Mouse (Mus musculus): ENCODE results near the gene Sp3. TPM values are rescaled to one million over a fixed set of nuclear protein-coding genes. Genes with fewer than 3 reads are reported as not detected.

Sp3 gene
- total and polyA plus RNA-seq, 3 experiments: 27.8 to 299 (median 34.9) TPM

- TF ChIP-seq KAT2A (conservative IDR thresholded peaks at IDR 0.05; ENCODE audit: low read depth, low read length) (no peak), TAL1 (IDR thresholded peaks at IDR 0.05; ENCODE audit: low read length) (no peak), GABPA (IDR thresholded peaks at IDR 0.05; ENCODE audit: low read depth, low read length) (no peak), NELFE (IDR thresholded peaks at IDR 0.05; ENCODE audit: low read depth, low read length) (no peak), UBTF (IDR thresholded peaks at IDR 0.05; ENCODE audit: borderline replicate concordance, insufficient read depth, low read depth, low read length) (no peak), MAFK (IDR thresholded peaks at IDR 0.05; ENCODE audit: borderline replicate concordance, low read depth, low read length) (no peak), CHD1 (IDR thresholded peaks at IDR 0.05; ENCODE audit: low read depth, low read length) (no peak), EP300 (IDR thresholded peaks at IDR 0.05; ENCODE audit: low read depth in 1 of 2, low read length in 2 of 2) (no peak), CHD2 (IDR thresholded peaks at IDR 0.05; ENCODE audit: low read length) (no peak), NRF1 (IDR thresholded peaks at IDR 0.05; ENCODE audit: insufficient read depth, low read depth, low read length, poor library complexity, severe bottlenecking) (no peak), POLR2A (IDR thresholded peaks at IDR 0.05; ENCODE audit: control insufficient read depth in 1 of 2, insufficient read depth in 1 of 2, low read depth in 1 of 2, low read length in 2 of 2, poor library complexity in 1 of 2) (no peak), ZNF384 (IDR thresholded peaks at IDR 0.05; ENCODE audit: low read depth, low read length) (no peak)
- Histone ChIP-seq H3K27ac (ENCODE audit: control insufficient read depth, low read depth, low read length) (no peak overlapping the region), H3K27me3 (ENCODE audit: control insufficient read depth in 1 of 2, insufficient read depth in 2 of 2, low read length in 2 of 2) (peaks cover 6% of the 10 kb centered on the region in 2 experiments; a peak in 3 of 4 replicates), H3K4me3 (ENCODE audit: control insufficient read depth in 1 of 2, insufficient read depth in 1 of 2, low read depth in 2 of 2, low read length in 2 of 2) (no peak overlapping the region), H3K9me3 (replicated peaks; ENCODE audit: insufficient read depth, low read length) (no peaks in the 10 kb centered on the region), H3K4me1 (ENCODE audit: control insufficient read depth in 1 of 2, insufficient read depth in 2 of 2, low read length in 2 of 2) (no peaks in the 10 kb centered on the region), H3K9ac (ENCODE audit: control insufficient read depth, low read depth, low read length, poor library complexity, severe bottlenecking) (no peak overlapping the region), H3K36me3 (ENCODE audit: control insufficient read depth in 1 of 2, insufficient read depth in 2 of 2, low read length in 2 of 2) (no peaks in the 10 kb centered on the region), H3K79me2 (ENCODE audit: control insufficient read depth, insufficient read depth, low read length, poor library complexity) (no peaks in the 10 kb centered on the region)
- no peak for DNase-seq (ENCODE audit: low read depth, low spot score)
Measured at GRCm38 (mm10) chr2:72913458-72913760, 66.8 kb downstream of the Sp3 start.

DNA sequence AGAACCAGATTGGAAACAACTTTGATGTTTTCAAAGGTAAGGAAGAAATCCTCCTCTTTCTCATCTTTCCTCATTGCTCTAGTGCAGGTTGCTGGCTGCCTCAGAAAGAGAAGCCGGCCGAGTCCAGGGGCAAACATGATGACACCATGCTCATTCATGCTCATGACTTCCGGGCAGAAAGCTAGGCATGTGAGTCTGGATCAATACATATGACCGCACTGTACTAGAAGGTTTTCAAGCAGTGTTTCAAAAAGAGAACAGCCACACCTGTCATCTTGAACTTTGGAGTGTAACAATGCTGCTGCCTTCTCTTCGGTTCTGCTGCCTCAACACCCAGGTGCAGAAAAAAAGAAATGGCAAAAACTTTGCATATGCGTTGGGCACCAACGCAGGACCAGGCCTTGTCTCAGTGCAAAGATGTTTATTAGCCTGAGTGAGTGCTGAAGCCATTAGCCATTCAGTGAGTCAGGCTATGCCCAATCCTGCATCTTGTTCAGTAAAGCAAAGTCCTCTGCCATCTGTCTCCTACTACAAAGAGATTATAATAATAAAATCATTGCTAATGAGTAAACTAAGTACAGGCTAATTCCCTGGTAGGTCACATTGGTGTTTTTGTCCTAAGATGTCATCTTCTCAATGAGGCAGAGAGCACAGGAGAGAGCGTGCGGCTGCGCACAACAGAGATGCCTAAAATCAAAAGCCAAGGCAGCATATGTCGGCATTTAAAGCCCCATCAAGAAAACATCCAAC, 67.4 kb downstream of the Sp3 start:
- no peak for DNase-seq (ENCODE audit: low read depth, low spot score)
- H3K27me3 ChIP-seq (ENCODE audit: control insufficient read depth in 1 of 2, insufficient read depth in 2 of 2, low read length in 2 of 2): peaks cover 6% of the 10 kb centered on the region in 2 experiments; a peak in 3 of 4 replicates
- H3K9ac ChIP-seq (ENCODE audit: control insufficient read depth, low read depth, low read length, poor library complexity, severe bottlenecking): no peak overlapping the region
- no peaks in the 10 kb centered on the region for H3K79me2 ChIP-seq (ENCODE audit: control insufficient read depth, insufficient read depth, low read length, poor library complexity)
- H3K27ac ChIP-seq (ENCODE audit: control insufficient read depth, low read depth, low read length): no peak overlapping the region
- no peaks in the 10 kb centered on the region for H3K4me1 ChIP-seq (ENCODE audit: control insufficient read depth in 1 of 2, insufficient read depth in 2 of 2, low read length in 2 of 2)
- TF ChIP-seq TBP (IDR thresholded peaks at IDR 0.05; ENCODE audit: low read depth, low read length) (no peak), MXI1 (IDR thresholded peaks at IDR 0.05; ENCODE audit: low read depth, low read length) (no peak)
- H3K9me3 ChIP-seq (replicated peaks; ENCODE audit: insufficient read depth, low read length): no peaks in the 10 kb centered on the region
- H3K36me3 ChIP-seq (ENCODE audit: control insufficient read depth in 1 of 2, insufficient read depth in 2 of 2, low read length in 2 of 2): no peaks in the 10 kb centered on the region
- no peak overlapping the region for H3K4me3 ChIP-seq (ENCODE audit: control insufficient read depth in 1 of 2, insufficient read depth in 1 of 2, low read depth in 2 of 2, low read length in 2 of 2)

DNA sequence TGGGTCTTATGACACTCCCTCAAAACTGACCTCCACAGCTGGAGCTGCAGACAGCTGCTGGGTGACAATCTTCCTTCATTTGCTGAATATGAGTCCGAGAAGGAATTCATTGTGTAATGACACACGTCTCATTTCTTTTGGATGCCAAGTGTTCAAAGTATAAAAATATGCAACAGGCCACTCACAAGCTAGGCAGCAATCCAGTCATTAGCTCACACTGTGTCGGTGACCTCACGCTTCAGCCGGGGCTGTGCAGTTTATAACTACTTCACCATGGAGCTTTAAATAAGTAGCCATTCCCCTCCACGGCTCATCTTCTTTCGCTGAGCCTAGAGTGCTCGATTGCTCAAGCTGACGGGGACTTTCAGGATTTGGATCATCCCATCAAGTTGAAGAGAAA, 68.7 kb downstream of the Sp3 start:
- Histone ChIP-seq H3K9ac (ENCODE audit: control insufficient read depth, low read depth, low read length, poor library complexity, severe bottlenecking) (no peak overlapping the region), H3K36me3 (ENCODE audit: control insufficient read depth in 1 of 2, insufficient read depth in 2 of 2, low read length in 2 of 2) (no peaks in the 10 kb centered on the region), H3K79me2 (ENCODE audit: control insufficient read depth, insufficient read depth, low read length, poor library complexity) (no peaks in the 10 kb centered on the region), H3K4me1 (ENCODE audit: control insufficient read depth in 1 of 2, insufficient read depth in 2 of 2, low read length in 2 of 2) (no peaks in the 10 kb centered on the region), H3K27me3 (ENCODE audit: control insufficient read depth in 1 of 2, insufficient read depth in 2 of 2, low read length in 2 of 2) (peaks cover 0 to 1% of the 10 kb centered on the region in 2 experiments; a peak in 1 of 4 replicates), H3K9me3 (replicated peaks; ENCODE audit: insufficient read depth, low read length) (no peaks in the 10 kb centered on the region), H3K27ac (ENCODE audit: control insufficient read depth, low read depth, low read length) (no peak overlapping the region), H3K4me3 (ENCODE audit: control insufficient read depth in 1 of 2, insufficient read depth in 1 of 2, low read depth in 2 of 2, low read length in 2 of 2) (no peak overlapping the region)
- DNase-seq (ENCODE audit: low read depth, low spot score): no peak
- TF ChIP-seq KAT2A (conservative IDR thresholded peaks at IDR 0.05; ENCODE audit: low read depth, low read length): no peak
- TF ChIP-seq ZKSCAN1 (IDR thresholded peaks at IDR 0.05; ENCODE audit: low read depth, low read length): no peak
- TF ChIP-seq CHD1 (IDR thresholded peaks at IDR 0.05; ENCODE audit: low read depth, low read length): no peak
- no peak for TF ChIP-seq ETS1 (IDR thresholded peaks at IDR 0.05; ENCODE audit: low read depth, low read length)
- TF ChIP-seq POLR2AphosphoS5 (IDR thresholded peaks at IDR 0.05; ENCODE audit: borderline replicate concordance, low read depth, low read length): no peak
- no peak for TF ChIP-seq TBP (IDR thresholded peaks at IDR 0.05; ENCODE audit: low read depth, low read length)
- TF ChIP-seq POLR2A (IDR thresholded peaks at IDR 0.05; ENCODE audit: control insufficient read depth in 1 of 2, insufficient read depth in 1 of 2, low read depth in 1 of 2, low read length in 2 of 2, poor library complexity in 1 of 2): no peak
- no peak for TF ChIP-seq MYC (IDR thresholded peaks at IDR 0.05; ENCODE audit: low read depth, low read length)
- TF ChIP-seq USF2 (IDR thresholded peaks at IDR 0.05; ENCODE audit: borderline replicate concordance in 1 of 2, insufficient read depth in 1 of 2, low read depth in 1 of 2, low read length in 2 of 2): no peak
- TF ChIP-seq NRF1 (IDR thresholded peaks at IDR 0.05; ENCODE audit: insufficient read depth, low read depth, low read length, poor library complexity, severe bottlenecking): no peak
- TF ChIP-seq ZC3H11A (IDR thresholded peaks at IDR 0.05; ENCODE audit: low read depth, low read length): no peak
- no peak for TF ChIP-seq E2F4 (IDR thresholded peaks at IDR 0.05; ENCODE audit: borderline replicate concordance, low read depth, low read length)
- TF ChIP-seq TAL1 (IDR thresholded peaks at IDR 0.05; ENCODE audit: low read length): no peak
- no peak for TF ChIP-seq POLR2AphosphoS2 (IDR thresholded peaks at IDR 0.05; ENCODE audit: low read length)
- TF ChIP-seq ELF1 (IDR thresholded peaks at IDR 0.05; ENCODE audit: low read depth, low read length): no peak
- TF ChIP-seq CTCF (IDR thresholded peaks at IDR 0.05 in 2 of 3, conservative IDR thresholded peaks at IDR 0.05 in 1 of 3; ENCODE audit: control insufficient read depth in 1 of 3, insufficient read depth in 1 of 3, low read depth in 2 of 3, low read length in 3 of 3, poor library complexity in 1 of 3, severe bottlenecking in 1 of 3): no peak
- no peak for TF ChIP-seq MXI1 (IDR thresholded peaks at IDR 0.05; ENCODE audit: low read depth, low read length)
